Mouse (Mus musculus) left cerebral cortex, adult 9 months (tissue): ENCODE measurements at regions not wholly inside any gene's neighbourhood (a gene's known extent, or its start where the extent isn't known, plus 50 kb on each side); places are given as distances from the start of the nearest gene placed in this dataset.

Experiments
- DNase-seq, 2 experiments: peaks; one replicate each; pipeline ENCODE4 v3.0.0; 2022; ENCODE audit warnings: low spot score in 2 of 2

DNA sequence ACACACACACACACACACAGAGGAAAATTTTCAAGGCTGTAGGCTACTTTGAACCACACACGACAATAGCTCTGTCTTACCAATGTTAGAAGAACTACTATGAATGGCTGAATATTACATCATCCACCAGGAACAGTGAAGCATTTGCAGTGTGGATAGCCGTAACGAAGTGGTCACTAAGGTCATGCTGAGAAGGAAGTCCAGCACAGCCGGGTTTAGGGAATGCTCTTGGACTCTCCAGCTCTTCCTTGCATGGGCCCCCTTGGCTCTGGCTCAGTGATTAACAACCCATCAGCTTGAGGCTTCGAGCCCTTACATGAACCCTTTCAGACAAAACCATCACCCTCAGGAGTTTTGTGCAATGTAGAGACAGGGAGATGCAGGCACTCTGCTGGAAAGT is 245.3 kb downstream of the Adamts20 start:
- no peak for DNase-seq

DNA sequence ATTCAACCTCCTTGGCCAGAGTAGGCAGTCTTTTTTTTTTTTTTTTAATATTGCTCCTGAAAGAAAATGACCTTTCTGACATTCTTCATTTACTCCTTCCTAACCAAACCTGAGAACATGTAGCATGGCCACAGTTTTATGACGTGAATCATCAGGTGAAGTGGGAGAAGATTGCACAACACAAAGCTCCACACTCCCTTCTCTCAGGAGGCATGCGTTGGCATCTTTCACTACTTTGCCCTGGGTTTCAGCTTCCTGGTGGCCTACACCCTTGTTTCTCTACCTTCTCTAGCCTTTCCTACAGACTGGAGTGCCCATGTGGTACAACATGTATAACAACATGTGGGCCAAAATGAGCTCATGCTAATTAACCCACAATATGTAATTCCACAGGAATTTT is 248.5 kb downstream of the Adamts20 start:
- no peak for DNase-seq

DNA sequence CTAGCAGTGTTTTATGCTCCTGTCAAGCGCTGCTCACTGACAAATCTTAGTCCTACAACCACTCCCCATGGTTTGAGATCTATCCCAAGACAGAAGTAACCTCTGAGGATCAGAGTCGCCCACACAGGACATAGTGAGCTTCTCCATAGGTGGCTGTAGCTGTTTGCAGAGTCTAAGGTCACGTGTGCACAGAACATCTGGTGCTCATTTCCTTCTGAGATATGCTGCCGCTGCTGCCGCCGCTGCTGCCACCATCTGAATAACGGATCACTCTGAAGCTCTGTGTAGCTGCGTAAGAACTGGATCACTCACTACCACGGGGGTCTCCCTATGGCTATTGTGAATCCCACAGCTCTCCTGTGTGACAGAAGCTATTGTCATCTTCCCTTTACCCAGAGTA is 250.8 kb downstream of the Adamts20 start:
- no peak for DNase-seq

DNA sequence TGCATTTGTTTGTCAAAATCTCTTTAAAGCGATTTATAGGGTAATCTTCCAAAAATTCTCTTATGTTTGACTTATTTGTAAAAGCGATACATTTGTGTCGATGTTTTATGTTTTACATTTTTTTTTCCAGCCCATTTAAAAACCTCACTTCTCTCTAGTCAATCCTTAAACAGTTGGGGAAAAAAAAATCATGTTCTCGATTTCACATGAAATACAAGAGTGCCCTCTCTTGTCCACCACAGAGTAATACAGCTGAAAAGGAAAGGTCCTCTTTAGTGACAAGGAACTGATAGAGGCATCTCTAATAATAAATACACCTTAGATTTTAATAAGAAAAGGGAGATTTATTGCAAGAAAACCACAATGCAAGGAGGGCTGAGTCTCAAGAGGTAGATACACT is 251.8 kb downstream of the Adamts20 start:
- DNase-seq = no peak

DNA sequence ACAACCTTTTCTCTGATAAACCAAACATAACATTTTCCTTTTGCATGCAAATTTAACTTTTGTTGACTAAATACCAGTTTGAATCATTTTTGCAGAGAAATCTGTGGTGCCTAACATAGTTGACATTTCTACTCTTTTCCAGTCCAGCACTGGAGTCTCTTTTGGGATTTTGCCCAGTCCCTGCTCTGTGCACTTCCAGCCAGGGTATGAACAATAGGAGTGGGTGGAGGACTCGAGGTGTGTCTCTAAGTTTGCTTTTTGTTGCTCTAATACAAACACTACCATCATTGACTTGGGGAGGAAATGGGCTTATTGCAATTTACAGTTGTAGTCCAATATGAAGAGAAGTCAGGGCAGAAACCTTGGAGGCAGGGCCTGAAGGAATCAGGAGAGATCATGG is 256.7 kb downstream of the Adamts20 start:
- DNase-seq = no peak

DNA sequence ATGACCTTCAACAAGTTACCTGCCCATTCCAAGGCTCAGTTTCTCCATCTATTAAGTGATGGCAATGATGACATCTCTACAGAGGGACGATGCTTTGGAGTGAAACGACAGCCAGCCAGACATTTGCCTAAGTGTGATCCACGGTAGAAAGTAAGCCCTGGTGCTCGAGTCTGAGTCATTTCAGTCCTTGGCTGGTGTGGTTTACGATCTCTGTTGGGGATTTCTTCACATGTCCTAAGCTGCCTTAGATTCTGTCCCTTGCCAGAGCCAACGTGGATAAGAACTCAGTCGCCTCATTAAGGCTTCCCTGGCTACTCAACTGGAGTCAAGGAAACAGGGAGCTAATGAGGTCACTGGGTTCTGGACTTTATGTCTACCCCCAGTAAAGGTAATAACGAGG is 258.8 kb downstream of the Adamts20 start:
- no peak for DNase-seq

DNA sequence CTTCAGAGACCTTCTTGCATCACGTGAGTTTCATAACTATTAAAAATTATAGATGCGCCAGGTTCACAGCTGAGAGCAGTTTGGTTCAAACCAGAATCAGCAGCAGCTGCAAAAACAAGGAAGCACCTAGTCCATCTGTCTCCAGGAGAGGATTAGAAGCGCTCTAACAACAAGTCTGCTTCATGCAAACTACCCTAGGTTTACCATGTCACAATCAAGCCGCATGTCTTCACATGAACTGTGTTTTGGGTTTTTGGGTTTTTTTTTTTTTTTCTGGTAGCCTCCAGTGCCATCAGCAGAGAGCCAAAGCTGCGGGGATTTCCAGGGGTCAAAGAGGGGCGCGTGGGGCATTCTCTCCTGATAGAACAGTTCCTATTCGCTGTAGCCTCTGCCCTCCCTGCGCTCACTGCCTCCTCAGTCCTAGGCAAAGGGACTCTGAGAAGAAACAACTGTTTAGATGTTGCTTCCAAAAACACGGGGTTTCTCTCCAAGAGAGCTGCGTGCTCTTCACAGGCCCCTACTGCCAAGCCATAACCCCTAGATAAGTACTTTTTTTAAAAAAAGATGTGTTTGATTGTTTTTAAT is 259.8 kb downstream of the Adamts20 start:
- DNase-seq = no peak

DNA sequence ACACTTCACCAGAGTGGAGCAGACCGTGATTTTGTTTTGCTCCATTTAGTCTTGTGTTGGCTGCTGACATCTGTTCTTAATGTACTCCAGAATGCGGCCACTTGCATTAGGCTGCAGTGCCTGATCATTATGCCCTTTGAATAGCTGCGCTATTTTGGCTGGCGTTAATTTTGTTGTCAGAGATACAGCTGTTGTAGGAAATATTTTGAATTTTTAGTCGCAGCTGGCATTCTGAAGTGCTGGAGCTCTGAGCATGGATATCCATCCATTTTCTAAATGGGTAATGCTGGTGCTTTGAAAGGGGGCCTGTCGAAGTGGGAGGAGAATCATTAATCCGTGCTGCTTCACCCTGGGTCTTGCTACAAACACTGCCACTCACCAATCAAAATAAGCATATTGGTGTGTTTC is 275.1 kb downstream of the Adamts20 start:
- no peak for DNase-seq

DNA sequence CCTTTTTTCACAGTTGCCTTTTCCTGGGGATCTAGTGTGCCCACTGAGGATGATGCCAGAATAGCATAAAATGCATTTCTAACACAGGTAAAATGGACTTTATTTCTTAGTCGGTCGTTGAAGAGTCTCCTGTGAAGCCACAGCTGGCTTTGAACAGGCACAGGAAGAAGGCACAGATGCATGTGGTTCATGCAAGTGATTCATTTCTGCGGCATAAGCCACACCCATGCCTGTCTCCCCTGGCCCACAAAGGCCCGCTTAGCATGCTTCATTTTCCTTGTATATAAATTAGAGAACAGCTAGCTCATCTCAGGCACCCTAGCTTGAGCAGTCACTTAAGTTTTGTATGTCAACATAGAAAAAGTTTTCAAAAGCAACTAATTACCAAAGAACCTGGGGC is 277.6 kb downstream of the Adamts20 start:
- no peak for DNase-seq

DNA sequence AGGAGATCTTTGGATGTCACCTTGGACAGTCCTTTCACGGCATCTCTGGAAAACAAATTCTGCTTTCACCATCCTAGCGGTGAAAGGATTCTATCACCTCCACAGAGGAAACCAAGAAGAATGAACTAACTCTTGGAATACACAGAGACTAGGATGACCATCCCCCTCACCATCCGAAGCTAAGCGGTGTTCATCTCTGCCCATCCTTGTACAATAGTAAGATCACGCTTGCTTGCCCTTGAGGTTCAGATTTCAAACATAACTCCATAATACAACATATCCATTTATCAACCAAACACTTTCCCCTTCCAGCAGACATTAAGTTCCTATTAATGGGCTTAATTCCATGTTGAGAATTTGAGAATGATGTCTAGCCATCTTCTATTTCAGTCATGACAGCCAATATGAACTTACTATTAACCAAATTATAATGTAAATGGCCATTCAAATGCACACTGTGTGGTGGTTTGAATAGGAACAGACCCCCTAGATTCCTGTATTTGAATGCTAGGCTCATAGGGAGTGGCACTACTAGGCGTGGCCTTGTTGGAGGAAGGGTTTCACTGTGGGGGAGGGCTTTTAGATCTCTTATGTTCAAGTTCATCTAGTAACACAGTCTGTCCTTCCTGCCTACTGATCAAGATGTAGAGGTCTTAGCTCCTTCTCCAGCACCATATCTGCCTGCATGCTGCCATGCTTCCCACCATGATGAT is 281.4 kb downstream of the Adamts20 start:
- DNase-seq = no peak

DNA sequence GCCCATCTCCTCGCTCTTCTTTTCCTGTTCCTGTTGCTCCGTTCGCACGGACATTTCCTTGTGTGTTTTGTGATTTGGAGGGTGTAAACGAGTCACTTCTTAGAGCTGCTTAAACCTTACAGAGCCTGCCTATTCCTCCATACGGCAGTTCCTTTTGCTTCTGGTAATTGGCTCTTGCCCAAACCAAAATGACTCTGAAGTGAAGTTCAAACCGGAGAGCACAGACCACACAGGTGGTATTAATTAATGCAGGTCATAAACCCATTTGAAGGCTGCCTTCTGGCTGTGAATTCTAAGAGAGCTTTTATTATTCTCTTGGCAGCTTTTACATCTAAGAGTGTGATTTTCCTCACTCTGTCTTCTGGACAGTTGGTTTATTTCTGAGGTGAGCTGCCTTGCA is 291.1 kb downstream of the Adamts20 start:
- no peak for DNase-seq

DNA sequence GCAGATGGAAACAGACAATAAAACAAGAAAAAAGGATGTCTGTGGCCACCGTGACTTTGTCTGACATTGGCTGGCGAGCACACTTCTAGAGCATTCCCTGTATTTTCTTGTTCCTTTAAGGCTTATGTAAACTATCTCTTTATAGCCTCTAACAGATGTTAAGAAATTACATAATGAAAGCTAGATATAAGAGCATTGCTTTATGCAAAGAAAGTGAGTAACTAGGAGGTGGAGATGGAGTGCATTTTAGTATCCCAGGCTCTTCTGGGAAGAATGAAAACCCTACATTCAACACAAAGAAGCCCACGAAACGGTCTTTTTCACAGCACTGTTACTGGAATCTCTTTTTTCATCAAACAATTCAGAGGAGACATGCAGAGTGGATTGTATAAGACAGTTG is 304.4 kb downstream of the Adamts20 start:
- peak; percentile 13 to 41 for DNase-seq

DNA sequence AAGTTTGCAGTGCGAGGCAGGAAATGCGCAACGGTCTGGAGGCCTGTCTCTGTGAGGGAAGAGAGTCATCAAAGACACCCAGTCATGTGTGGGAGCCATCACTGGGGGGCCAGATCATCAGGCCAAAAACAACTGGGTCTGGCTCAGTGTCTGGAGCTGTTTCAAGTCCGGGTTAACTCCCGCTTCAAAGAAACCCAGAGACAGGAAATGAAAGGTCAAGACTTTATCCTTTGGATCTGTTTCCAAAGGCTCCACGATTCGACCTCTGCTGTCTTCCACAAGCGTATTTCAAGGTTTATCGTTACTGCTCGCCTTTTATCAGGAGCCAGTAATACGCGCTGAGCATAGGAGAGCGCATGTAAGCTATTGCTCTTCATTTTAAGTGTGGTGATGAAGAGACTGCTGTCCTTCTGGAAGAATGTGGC is 325.7 kb downstream of the Adamts20 start:
- DNase-seq = peak in 1 of 2 experiments; percentile 7

DNA sequence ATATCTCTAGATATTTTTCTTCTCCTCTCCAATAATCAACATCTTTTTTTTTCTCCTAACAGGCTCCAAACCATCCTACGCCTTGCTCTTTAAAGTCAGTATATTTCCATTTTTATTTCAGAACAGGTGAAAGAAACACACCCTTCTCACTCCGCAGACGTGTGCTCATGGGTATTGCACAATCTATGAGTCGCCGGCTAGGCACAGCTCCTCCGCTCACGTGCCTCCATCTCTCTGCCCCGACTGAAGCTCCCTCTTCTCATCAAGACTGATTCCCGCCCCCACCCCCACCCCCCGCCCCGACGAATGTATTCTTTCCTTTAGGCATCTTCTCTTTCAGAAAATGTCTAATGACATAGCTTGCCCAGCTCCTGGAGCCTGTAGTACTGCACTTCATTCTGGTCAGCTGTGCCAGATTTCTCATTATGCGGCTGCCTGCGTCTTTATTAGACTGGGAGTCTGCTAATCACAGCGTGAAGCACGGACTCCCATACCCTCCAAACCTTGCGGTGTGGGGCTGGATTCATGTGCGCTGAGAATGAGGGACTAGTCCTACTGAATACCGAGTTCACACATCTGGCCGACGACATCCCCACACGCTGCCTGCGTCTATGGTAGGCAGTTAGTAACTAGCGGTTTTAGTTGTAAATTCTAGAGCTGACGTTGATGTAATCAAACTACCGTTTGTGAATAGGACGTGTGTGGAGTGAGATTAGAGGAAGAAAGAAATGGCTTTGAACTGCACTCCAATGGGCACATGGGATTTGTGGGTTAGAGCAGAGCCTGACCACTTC is 327.9 kb downstream of the Adamts20 start:
- DNase-seq = peak in 1 of 2 experiments; percentile 24

DNA sequence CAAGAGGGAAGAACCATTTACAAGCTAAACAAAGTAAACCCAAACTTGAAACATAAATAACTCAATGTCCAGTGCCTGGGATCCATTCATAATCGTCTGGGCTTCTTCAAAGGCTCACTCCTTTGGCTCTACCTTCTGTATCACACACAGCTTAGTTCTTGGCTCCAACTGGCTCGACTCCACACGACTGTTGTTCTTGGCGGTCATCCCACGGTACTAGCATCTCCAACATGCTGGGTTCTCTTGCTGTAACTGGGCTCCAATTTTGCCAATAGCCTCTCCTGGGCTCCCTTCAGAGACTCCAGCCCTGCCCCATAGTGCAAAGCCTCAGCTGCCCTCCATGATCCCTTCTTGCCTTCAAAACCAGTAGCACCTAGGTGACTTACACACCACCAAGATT is 352.4 kb downstream of the Adamts20 start:
- DNase-seq = peak in 1 of 2 experiments; percentile 7

DNA sequence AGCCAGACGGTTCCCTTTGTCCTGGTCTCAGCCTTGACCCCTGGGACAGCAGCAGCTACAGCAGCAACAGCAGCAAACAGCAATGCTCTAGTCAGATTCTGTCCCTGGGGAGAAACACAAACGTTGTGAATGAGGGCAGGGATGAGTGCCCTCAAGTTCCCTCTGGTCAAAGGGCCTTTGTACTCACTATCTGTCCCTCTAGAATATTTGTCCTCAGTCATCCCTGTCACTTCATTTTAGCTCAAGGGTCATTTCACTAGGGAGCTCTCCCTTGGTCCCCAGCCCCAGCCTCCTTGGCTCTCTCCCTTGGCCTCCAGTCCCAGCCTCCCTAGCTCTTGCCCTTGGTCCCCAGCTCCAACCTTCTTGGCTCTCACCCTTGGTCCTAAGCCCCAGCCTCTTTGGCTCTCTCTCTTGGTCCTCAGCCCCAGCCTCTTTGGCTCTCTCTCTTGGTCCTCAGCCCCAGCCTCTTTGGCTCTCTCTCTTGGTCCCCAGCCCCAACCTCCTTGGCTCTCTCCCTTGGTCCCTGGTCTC is 358.0 kb downstream of the Adamts20 start:
- no peak for DNase-seq

DNA sequence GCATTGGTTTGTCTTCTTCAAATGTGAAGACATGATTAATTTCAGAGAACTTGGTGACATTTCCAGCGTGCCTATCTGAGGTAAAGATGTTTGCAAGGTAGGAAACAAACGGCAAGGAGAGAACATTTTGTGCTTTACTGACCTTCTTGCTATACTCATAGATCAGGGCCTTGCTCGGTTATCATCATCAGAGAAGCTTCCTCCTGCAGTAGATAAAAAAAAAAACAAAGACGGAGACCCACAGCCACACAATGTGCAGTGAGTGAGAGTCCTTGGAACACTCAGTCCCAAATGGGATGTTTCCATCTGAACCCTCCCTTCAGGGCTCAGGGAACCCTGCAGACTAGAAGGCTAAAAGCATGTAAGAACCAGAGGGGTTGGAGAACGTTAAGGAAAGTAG is 374.6 kb downstream of the Adamts20 start:
- no peak for DNase-seq

DNA sequence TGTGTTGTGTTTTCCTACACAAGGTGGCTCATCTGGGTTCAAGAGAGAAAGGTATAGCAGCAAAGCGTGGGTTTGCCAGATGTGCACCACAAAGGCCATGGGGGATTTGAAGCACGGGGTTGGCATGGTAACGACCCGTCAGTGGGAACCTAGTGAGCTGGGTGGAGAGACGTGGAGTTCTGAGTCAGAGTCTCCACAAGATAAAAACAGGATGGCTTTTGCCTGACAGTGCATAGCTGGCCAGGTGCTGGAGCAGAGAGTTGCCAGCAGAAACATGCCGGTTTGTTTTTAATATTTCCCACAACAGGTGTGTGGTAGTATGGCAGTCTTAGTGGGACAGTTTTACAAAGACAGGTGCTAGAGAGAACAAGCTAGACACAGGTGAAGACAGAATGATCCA is 375.4 kb downstream of the Adamts20 start:
- DNase-seq = no peak

DNA sequence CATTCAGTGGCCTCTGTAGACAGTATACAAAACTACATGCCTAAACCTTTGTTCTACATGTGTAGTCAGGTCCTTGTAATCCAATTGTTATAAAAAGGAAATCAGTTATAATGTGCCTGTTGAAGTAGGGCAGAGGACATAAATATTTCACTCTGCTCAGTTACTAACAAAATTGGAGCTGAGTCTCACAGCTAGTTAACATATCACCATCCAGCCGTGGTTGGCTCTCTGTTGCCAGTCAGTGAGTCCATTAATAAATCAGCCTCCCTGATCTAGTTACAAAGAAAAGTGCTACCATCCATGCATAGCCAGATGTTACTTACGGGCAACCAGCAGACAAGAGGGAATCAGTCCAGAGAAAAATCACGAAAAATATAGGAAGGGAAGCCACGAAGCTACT is 382.8 kb downstream of the Adamts20 start:
- no peak for DNase-seq

DNA sequence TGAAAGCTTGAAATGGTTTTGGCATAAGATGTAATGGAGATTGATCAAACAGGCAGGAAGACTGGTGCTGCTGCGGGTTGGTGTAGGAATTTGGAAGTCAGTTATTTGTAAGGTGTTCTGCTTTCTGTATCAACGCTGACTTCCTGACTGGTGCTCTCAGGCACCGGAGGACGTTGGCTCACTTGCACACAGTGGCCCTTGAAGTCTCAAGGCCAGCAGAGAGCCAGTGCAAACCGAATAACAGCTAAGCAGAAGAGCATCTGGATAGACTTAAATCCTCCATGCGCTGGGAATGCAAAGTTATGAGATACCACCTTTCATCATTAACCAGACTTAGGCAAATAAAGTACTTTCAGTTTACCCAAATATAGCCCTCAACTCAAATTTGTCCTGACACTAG is 388.2 kb downstream of the Adamts20 start:
- no peak for DNase-seq

DNA sequence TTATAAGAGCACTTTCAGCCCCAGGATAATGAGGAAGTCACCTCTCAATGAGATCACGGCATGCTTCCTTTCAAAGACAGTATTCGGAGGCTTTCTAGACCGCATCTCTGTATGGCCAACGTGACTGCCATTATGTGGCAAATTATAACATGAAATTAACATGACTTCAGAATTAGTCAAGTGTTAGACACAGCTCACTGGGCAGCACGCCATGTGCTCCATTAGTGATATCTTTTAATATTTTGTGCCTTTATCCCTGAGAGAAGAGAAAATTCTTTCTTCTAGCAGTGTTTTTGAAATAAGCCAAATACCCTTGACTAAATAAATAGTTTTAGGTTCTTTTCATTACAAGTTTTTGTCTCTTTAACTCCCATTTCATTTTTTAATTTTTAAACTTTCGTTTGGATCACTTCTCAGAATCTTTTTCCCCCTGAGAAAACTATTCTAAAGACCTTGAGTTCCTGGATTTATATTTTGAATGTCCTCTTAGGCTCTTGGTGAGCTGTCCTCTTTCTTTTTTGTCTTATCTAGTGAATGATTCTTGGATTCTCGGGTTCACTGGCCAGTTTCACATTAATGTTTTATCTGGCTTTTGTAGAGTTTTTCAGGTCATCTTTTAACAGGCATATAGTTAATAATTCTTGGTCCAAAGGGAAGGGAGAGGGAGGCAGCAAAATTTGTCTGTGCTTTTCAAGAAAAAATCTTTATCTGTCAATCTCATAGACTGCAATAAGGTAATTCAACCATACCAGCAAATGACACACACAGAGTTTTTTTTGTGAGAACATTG is 390.9 kb downstream of the Adamts20 start:
- no peak for DNase-seq

DNA sequence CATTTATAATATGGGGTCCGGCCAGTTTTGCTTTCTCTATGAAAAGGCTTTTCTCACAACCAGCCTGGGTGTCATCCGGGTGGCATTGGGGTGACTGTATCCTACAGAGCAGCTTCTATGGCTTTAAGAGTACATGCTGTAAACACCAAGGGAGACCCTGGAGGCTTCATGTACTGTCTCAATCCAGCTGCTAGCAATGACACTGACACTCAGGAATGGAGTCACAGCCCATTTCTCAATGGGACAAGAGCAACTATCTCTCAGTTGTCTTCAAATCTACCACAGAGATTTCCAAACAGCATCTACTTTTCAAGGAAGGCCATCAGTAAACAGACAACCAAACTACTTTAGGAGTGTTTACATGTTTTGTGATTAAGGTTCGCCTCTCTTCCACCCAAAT is 397.5 kb downstream of the Adamts20 start:
- DNase-seq = no peak
